Mouse (Mus musculus): Measurements from ENCODE around the gene Prkg1.

GRCm38 (mm10) chr19:30626036-30626435 is 1138.8 kb downstream of the Prkg1 start:
- TF ChIP-seq POLR2AphosphoS2 (IDR thresholded peaks at IDR 0.05; ENCODE audit: low read length) (no peak), ETS1 (IDR thresholded peaks at IDR 0.05; ENCODE audit: low read depth, low read length) (no peak), CTCF (IDR thresholded peaks at IDR 0.05 in 2 of 3, conservative IDR thresholded peaks at IDR 0.05 in 1 of 3; ENCODE audit: control insufficient read depth in 1 of 3, insufficient read depth in 1 of 3, low read depth in 2 of 3, low read length in 3 of 3, poor library complexity in 1 of 3, severe bottlenecking in 1 of 3) (no peak), MXI1 (IDR thresholded peaks at IDR 0.05; ENCODE audit: low read depth, low read length) (no peak), POLR2A (IDR thresholded peaks at IDR 0.05; ENCODE audit: control insufficient read depth in 1 of 2, insufficient read depth in 1 of 2, low read depth in 1 of 2, low read length in 2 of 2, poor library complexity in 1 of 2) (no peak), ZNF384 (IDR thresholded peaks at IDR 0.05; ENCODE audit: low read depth, low read length) (no peak), TAL1 (IDR thresholded peaks at IDR 0.05; ENCODE audit: low read length) (no peak)

Measured in MEL (cell line).